Mouse (Mus musculus): ENCODE results near the gene Gm20388. TPM values are rescaled to one million over a fixed set of nuclear protein-coding genes. Genes with fewer than 3 reads are reported as not detected.

The Gm20388 gene
- total RNA-seq, 2 experiments from 2014 or later = 11.4 to 18.1 TPM

GRCm38 (mm10) chr8:120940287-120940686 lies 1029.6 kb downstream of the Gm20388 start:
- no peak for ATAC-seq (replicated peaks; ENCODE audit: low FRiP score, low TSS enrichment, poor library complexity, severe bottlenecking)

- no peak for ATAC-seq (replicated peaks; ENCODE audit: low FRiP score, low TSS enrichment, poor library complexity, severe bottlenecking)
Measured at GRCm38 (mm10) chr8:120947240-120947639, 1036.6 kb downstream of the Gm20388 start.

GRCm38 (mm10) chr8:120948050-120948595 lies 1037.5 kb downstream of the Gm20388 start:
- no peak for ATAC-seq (replicated peaks; ENCODE audit: low FRiP score, low TSS enrichment, poor library complexity, severe bottlenecking)

GRCm38 (mm10) chr8:120948620-120949491 lies 1038.2 kb downstream of the Gm20388 start:
- no peak for ATAC-seq (replicated peaks; ENCODE audit: low FRiP score, low TSS enrichment, poor library complexity, severe bottlenecking)

GRCm38 (mm10) chr8:120950674-120951218 lies 1040.1 kb downstream of the Gm20388 start:
- ATAC-seq (replicated peaks; ENCODE audit: low FRiP score, low TSS enrichment, poor library complexity, severe bottlenecking) = no peak

GRCm38 (mm10) chr8:120959470-120959891 lies 1048.8 kb downstream of the Gm20388 start:
- ATAC-seq (replicated peaks; ENCODE audit: low FRiP score, low TSS enrichment, poor library complexity, severe bottlenecking) = no peak

GRCm38 (mm10) chr8:120962606-120963380 lies 1052.2 kb downstream of the Gm20388 start:
- no peak for ATAC-seq (replicated peaks; ENCODE audit: low FRiP score, low TSS enrichment, poor library complexity, severe bottlenecking)

- no peak for ATAC-seq (replicated peaks; ENCODE audit: low FRiP score, low TSS enrichment, poor library complexity, severe bottlenecking)
Measured at GRCm38 (mm10) chr8:120966557-120966956, 1055.9 kb downstream of the Gm20388 start.

- ATAC-seq (replicated peaks; ENCODE audit: low FRiP score, low TSS enrichment, poor library complexity, severe bottlenecking) = no peak
Measured at GRCm38 (mm10) chr8:120968308-120968707, 1057.7 kb downstream of the Gm20388 start.

- ATAC-seq (replicated peaks; ENCODE audit: low FRiP score, low TSS enrichment, poor library complexity, severe bottlenecking) = 0 out of 2 replicates have a peak, but pooled peaks have one; percentile 36
Measured at GRCm38 (mm10) chr8:120970346-120970745, 1059.7 kb downstream of the Gm20388 start.

- ATAC-seq (replicated peaks; ENCODE audit: low FRiP score, low TSS enrichment, poor library complexity, severe bottlenecking) = no peak
Measured at GRCm38 (mm10) chr8:120971691-120972469, 1061.2 kb downstream of the Gm20388 start.

GRCm38 (mm10) chr8:120973046-120973445 lies 1062.4 kb downstream of the Gm20388 start:
- ATAC-seq (replicated peaks; ENCODE audit: low FRiP score, low TSS enrichment, poor library complexity, severe bottlenecking) = no peak

GRCm38 (mm10) chr8:120977131-120977530 lies 1066.5 kb downstream of the Gm20388 start:
- ATAC-seq (replicated peaks; ENCODE audit: low FRiP score, low TSS enrichment, poor library complexity, severe bottlenecking) = no peak

- ATAC-seq (replicated peaks; ENCODE audit: low FRiP score, low TSS enrichment, poor library complexity, severe bottlenecking) = no peak
Measured at GRCm38 (mm10) chr8:120979210-120979609, 1068.6 kb downstream of the Gm20388 start.

GRCm38 (mm10) chr8:120980948-120981347 lies 1070.3 kb downstream of the Gm20388 start:
- no peak for ATAC-seq (replicated peaks; ENCODE audit: low FRiP score, low TSS enrichment, poor library complexity, severe bottlenecking)

- no peak for ATAC-seq (replicated peaks; ENCODE audit: low FRiP score, low TSS enrichment, poor library complexity, severe bottlenecking)
Measured at GRCm38 (mm10) chr8:120984888-120985287, 1074.2 kb downstream of the Gm20388 start.

GRCm38 (mm10) chr8:120986022-120986421 lies 1075.4 kb downstream of the Gm20388 start:
- no peak for ATAC-seq (replicated peaks; ENCODE audit: low FRiP score, low TSS enrichment, poor library complexity, severe bottlenecking)

- no peak for ATAC-seq (replicated peaks; ENCODE audit: low FRiP score, low TSS enrichment, poor library complexity, severe bottlenecking)
Measured at GRCm38 (mm10) chr8:120993738-120994137, 1083.1 kb downstream of the Gm20388 start.

- ATAC-seq (replicated peaks; ENCODE audit: low FRiP score, low TSS enrichment, poor library complexity, severe bottlenecking) = no peak
Measured at GRCm38 (mm10) chr8:120995424-120995823, 1084.8 kb downstream of the Gm20388 start.

All from megakaryocyte-erythroid progenitor cell, adult 5-6 weeks (primary cell).